Mouse (Mus musculus) liver, embryonic 13.5 days (tissue): ENCODE data around the gene Mcam. TPM values are rescaled to one million over a fixed set of nuclear protein-coding genes. Genes with fewer than 3 reads are reported as not detected.
A peak's percentile ranks its signal among the peaks of the same experiment; 100 is the strongest.

Source experiments
- ATAC-seq: fragments of 200-750 bp; cut with Nextera tagmentation; 2 replicates; pipeline ENCODE4 v1.8.0; 2017; ENCODE audit warnings: low read depth, mild to moderate bottlenecking, moderate number of reproducible peaks, moderate library complexity
- DNase-seq: peaks from one replicate; pipeline ENCODE4 v3.0.0; 2022
- H3K27ac ChIP-seq: fragments of 300-500 bp; sonication (generic); 2 replicates; pipeline ENCODE4 v1.5.1; 2015; ENCODE audit warnings: moderate library complexity, mild to moderate bottlenecking, inconsistent platforms
- H3K27me3 ChIP-seq: fragments of 300-500 bp; sonication (generic); 2 replicates; pipeline ENCODE4 v1.6.1; 2015; ENCODE audit warnings: mild to moderate bottlenecking, inconsistent platforms
- H3K36me3 ChIP-seq: fragments of 300-500 bp; sonication (generic); 2 replicates; pipeline ENCODE4 v1.6.1; 2015; ENCODE audit warnings: mild to moderate bottlenecking, inconsistent platforms
- H3K4me1 ChIP-seq: fragments of 300-500 bp; sonication (generic); replicated peaks from 2 replicates; pipeline ENCODE4 v1.6.1; 2015; ENCODE audit warnings: inconsistent platforms
- H3K4me2 ChIP-seq: fragments of 300-500 bp; sonication (generic); 2 replicates; pipeline ENCODE4 v1.6.1; 2015; ENCODE audit warnings: inconsistent platforms, mild to moderate bottlenecking, moderate library complexity
- H3K4me3 ChIP-seq: fragments of 300-500 bp; sonication (generic); replicated peaks from 2 replicates; pipeline ENCODE4 v1.5.1; 2015; ENCODE audit warnings: mild to moderate bottlenecking, inconsistent platforms
- H3K9ac ChIP-seq: fragments of 300-500 bp; sonication (generic); 2 replicates; pipeline ENCODE4 v1.6.1; 2015; ENCODE audit warnings: mild to moderate bottlenecking, inconsistent platforms
- H3K9me3 ChIP-seq: fragments of 300-500 bp; sonication (generic); replicated peaks from 2 replicates; pipeline ENCODE4 v1.6.1; 2016; ENCODE audit warnings: inconsistent platforms
- WGBS: fragments of 180-500 bp; shearing (Covaris S2); methylation state at CpG from one replicate; pipeline ENCODE4 v1.1.7; 2015; ENCODE audit not compliant: insufficient replicate concordance; 5-methylcytosine and 5-hydroxymethylcytosine counted together
- polyA plus RNA-seq: library from polyadenylated mRNA; unstranded; fragments of >200 nt; fragmentation: Nextera tagmentation; extraction: Ambion mirVana; gene quantifications from 2 replicates; pipeline ENCODE4 v1.2.1, GENCODE M21; 2015

The Mcam gene
- polyA plus RNA-seq, 1 experiment from 2014 or later, result 3.7 TPM

DNA sequence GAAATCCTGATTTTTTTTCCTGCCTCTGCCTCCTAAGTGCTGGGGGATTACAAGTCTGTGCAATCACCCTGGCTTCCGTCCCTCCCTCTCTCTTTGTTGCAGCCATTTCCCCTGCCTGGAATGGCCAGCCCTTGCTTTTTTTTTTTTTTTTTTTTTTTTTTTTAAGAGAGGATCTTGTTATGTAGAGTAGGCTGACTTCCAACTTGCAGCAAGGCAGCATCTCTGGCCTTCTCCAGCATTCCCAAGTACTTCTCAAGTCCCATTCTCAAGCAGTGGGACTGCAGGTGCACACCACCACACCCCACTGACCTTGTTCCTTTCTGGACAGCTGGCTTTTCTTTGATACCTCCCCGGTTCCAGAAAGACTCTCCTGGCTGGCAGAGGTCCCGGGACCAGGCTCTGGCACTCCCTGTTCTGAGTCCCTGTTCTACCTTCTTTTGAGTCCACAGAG lies 6.9 kb upstream of the Mcam start:
- DNase-seq (no peak), ATAC-seq (no peak)
- no peaks in the 10 kb centered on the region for H3K36me3 ChIP-seq
- no peak overlapping the region for H3K9ac ChIP-seq
- WGBS, result 58% methylated on average over 3 of the region's 3 CpGs
- H3K4me3 ChIP-seq, result no peak overlapping the region
- no peaks in the 10 kb centered on the region for H3K9me3 ChIP-seq
- no peak overlapping the region for H3K4me2 ChIP-seq
- H3K27me3 ChIP-seq, result peaks cover 47% of the 10 kb centered on the region
- peaks cover 28% of the 10 kb centered on the region for H3K4me1 ChIP-seq
- no peak overlapping the region for H3K27ac ChIP-seq

- peak overlapping the region; percentile 51 for H3K9ac ChIP-seq
- H3K27ac ChIP-seq, result peak overlapping the region; percentile 31
- no peaks in the 10 kb centered on the region for H3K36me3 ChIP-seq
- H3K4me1 ChIP-seq, result peaks cover 37% of the 10 kb centered on the region
- ATAC-seq (peak; percentile 29), DNase-seq (no peak)
- H3K4me3 ChIP-seq, result peak overlapping the region; percentile 35
- 9% methylated on average over 9 of the region's 9 CpGs for WGBS
- H3K27me3 ChIP-seq, result peaks cover 70% of the 10 kb centered on the region
- no peaks in the 10 kb centered on the region for H3K9me3 ChIP-seq
- peak overlapping the region; percentile 64 for H3K4me2 ChIP-seq
Observed at GRCm38 (mm10) chr9:44129633-44130032, 4.6 kb upstream of the Mcam start.

DNA sequence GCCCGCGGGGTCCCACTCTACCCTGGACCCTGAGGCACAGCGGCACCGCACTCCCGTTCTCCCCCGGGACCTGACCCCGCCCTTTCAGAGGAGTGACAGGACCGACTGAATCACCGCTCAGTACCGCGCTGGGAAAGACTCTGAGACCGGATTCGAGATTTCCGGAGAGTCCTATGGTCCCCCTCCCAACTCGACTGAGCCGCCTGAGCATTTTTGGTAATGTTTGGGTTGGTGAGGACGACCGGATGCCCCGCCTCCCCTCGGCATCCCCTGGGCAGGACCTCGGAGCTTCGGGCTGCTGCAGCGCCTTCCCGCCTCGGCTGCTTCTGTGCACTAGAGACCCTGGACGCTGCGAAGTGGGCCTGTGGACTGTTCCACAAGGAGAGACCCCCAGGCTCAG lies 4.2 kb upstream of the Mcam start:
- Histone ChIP-seq H3K27me3 (peaks cover 74% of the 10 kb centered on the region), H3K9ac (peak overlapping the region; percentile 51), H3K9me3 (no peaks in the 10 kb centered on the region), H3K4me1 (peaks cover 41% of the 10 kb centered on the region), H3K27ac (peak overlapping the region; percentile 66), H3K4me2 (peak overlapping the region; percentile 64), H3K4me3 (peak overlapping the region; percentile 35), H3K36me3 (no peaks in the 10 kb centered on the region)
- WGBS, result under 1% methylated on average over 27 of the region's 27 CpGs
- ATAC-seq, result peak; percentile 47
- no peak for DNase-seq

- no peak overlapping the region for H3K9ac ChIP-seq
- no peak for ATAC-seq
- peak overlapping the region; percentile 64 for H3K4me2 ChIP-seq
- H3K27me3 ChIP-seq, result peaks cover 81% of the 10 kb centered on the region
- H3K36me3 ChIP-seq, result no peaks in the 10 kb centered on the region
- H3K4me3 ChIP-seq, result peak overlapping the region; percentile 35
- peaks cover 46% of the 10 kb centered on the region for H3K4me1 ChIP-seq
- H3K27ac ChIP-seq, result peak overlapping the region; percentile 66
- no peak for DNase-seq
- WGBS, result 14% methylated on average over 19 of the region's 19 CpGs
- no peaks in the 10 kb centered on the region for H3K9me3 ChIP-seq
Observed at GRCm38 (mm10) chr9:44130581-44131275, 3.5 kb upstream of the Mcam start.

GRCm38 (mm10) chr9:44131276-44131590 lies 3.0 kb upstream of the Mcam start:
- 25% methylated on average over 7 of the region's 7 CpGs for WGBS
- H3K4me2 ChIP-seq, result no peak overlapping the region
- no peaks in the 10 kb centered on the region for H3K36me3 ChIP-seq
- no peak overlapping the region for H3K9ac ChIP-seq
- H3K9me3 ChIP-seq, result no peaks in the 10 kb centered on the region
- peaks cover 47% of the 10 kb centered on the region for H3K4me1 ChIP-seq
- peaks cover 86% of the 10 kb centered on the region for H3K27me3 ChIP-seq
- no peak for ATAC-seq
- DNase-seq, result no peak
- H3K4me3 ChIP-seq, result no peak overlapping the region
- H3K27ac ChIP-seq, result no peak overlapping the region

- H3K27me3 ChIP-seq, result peaks cover 92% of the 10 kb centered on the region
- H3K4me2 ChIP-seq, result no peak overlapping the region
- H3K36me3 ChIP-seq, result no peaks in the 10 kb centered on the region
- 45% methylated on average over 5 of the region's 5 CpGs for WGBS
- H3K4me3 ChIP-seq, result no peak overlapping the region
- DNase-seq, result no peak
- H3K27ac ChIP-seq, result no peak overlapping the region
- no peak for ATAC-seq
- no peaks in the 10 kb centered on the region for H3K9me3 ChIP-seq
- H3K9ac ChIP-seq, result no peak overlapping the region
- peaks cover 47% of the 10 kb centered on the region for H3K4me1 ChIP-seq
Observed at GRCm38 (mm10) chr9:44132200-44132599, 2.1 kb upstream of the Mcam start.

DNA sequence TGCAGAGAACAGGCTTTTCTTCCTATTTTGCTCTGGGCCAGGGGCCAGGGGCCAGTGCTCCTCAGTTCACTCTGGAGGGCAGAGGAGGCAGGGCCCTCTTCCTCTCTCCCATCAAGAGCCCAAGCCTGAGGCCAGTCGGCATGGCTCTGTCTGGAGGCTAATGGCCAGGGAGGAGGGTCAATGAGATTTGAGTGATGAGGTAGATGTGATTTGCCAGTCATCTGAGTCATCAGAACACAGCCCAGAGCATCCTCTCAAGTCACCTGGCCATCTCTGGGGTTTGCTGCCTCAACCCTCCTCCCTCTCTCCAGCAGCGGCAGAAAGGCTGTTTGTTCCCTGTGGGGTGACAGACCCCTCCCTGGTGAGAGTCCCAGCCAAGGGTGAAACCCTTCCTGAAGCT lies 982 bp upstream of the Mcam start:
- ATAC-seq, result no peak
- peak overlapping the region; percentile 69 for H3K4me2 ChIP-seq
- H3K27ac ChIP-seq, result no peak overlapping the region
- no peaks in the 10 kb centered on the region for H3K36me3 ChIP-seq
- H3K9ac ChIP-seq, result no peak overlapping the region
- no peak for DNase-seq
- peaks cover 86% of the 10 kb centered on the region for H3K27me3 ChIP-seq
- no peaks in the 10 kb centered on the region for H3K9me3 ChIP-seq
- WGBS, result 21% methylated on average over 2 of the region's 2 CpGs
- H3K4me1 ChIP-seq, result peaks cover 47% of the 10 kb centered on the region
- H3K4me3 ChIP-seq, result peak overlapping the region; percentile 57; the same call in 1 of the 2 replicates

DNA sequence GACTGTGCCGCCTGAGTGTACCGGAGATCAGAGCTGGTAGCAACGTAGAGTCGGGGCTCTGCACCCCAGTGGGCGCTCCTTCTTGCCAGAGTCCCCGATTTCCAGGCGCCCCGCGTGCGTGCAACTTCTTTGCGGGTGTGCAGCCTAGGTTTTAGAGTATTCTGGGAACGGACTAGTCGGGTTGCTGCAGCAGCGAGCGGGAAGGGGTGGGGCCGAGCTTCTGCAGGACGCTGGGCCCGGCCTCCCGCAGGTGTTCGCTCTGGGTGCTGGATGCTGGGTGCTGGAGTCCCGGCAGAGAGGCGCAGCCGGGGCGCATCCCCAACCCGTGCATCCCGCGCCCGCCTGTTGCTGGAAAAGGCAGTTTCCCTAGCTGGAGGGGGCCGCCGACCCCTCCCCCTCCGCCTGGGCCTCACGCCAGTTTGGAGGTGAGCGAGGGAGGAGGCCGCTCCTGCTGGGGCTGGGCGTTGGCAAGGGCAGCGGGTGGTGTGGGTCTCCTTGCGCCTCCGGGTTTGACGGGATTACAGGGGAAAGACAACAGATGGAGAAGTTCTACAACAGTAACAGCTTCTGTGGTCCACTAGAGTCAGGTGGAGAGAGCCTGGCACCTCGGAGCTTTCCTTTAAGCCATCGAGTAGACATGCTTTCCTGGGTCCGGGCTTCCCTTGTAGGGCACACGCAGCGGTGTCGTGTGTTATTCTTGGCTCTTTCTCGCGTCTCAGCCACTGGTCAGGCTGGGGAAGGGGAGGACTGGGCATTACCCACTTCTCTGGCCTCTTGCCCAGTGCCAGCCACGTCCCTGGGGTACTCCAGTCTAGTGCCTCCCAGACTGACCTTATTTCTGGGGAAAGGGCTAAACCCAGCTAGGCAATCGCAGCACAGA lies 822 bp downstream of the Mcam start:
- ATAC-seq (no peak; the same call in 1 of the 2 replicates), DNase-seq (no peak)
- peak overlapping the region; percentile 27 for H3K9ac ChIP-seq
- no peak overlapping the region for H3K27ac ChIP-seq
- H3K36me3 ChIP-seq, result 0 out of 2 replicates have a peak, but pooled peaks cover 4% of the 10 kb centered on the region
- H3K27me3 ChIP-seq, result peaks cover 72% of the 10 kb centered on the region
- H3K4me1 ChIP-seq, result peaks cover 40% of the 10 kb centered on the region
- peak overlapping the region; percentile 57 for H3K4me3 ChIP-seq
- 5% methylated on average over 48 of the region's 49 CpGs for WGBS
- H3K4me2 ChIP-seq, result peak overlapping the region; percentile 69
- H3K9me3 ChIP-seq, result no peaks in the 10 kb centered on the region

- peaks cover 32% of the 10 kb centered on the region for H3K4me1 ChIP-seq
- H3K9ac ChIP-seq, result peak overlapping the region; percentile 27; the same call in 1 of the 2 replicates
Observed at GRCm38 (mm10) chr9:44135731-44136411, 1.6 kb downstream of the Mcam start.

DNA sequence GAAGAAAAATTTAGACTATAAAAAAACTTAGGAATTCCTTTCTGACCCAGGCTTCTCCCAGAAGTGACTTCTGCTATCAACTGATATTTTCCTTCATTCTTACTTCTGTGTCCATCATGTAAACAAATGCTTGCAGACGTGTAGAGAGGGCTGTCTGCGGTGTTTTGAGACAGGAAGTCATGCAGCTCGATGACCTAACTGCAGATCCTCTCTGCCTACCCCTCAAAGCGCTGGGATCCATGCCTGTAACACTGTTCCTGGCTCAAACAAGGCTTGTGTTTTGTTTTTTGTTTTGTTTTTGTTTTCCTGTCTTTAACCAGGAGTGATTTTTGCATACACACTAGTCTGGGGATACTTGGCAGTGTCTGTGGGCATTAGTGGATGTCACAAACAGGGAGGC lies 3.6 kb downstream of the Mcam start:
- ATAC-seq (no peak), DNase-seq (no peak)
- H3K9ac ChIP-seq, result no peak overlapping the region
- peaks cover 26% of the 10 kb centered on the region for H3K4me1 ChIP-seq
- WGBS, result 24% methylated on average over 4 of the region's 4 CpGs
- 0 out of 2 replicates have a peak, but pooled peaks cover 9% of the 10 kb centered on the region for H3K36me3 ChIP-seq
- peaks cover 45% of the 10 kb centered on the region for H3K27me3 ChIP-seq
- no peak overlapping the region for H3K4me2 ChIP-seq
- H3K27ac ChIP-seq, result no peak overlapping the region
- no peak overlapping the region for H3K4me3 ChIP-seq
- H3K9me3 ChIP-seq, result no peaks in the 10 kb centered on the region

More at GRCm38 (mm10) chr9:44135731-44136411, 1.6 kb downstream of the Mcam start:
- Histone ChIP-seq H3K4me2 (peak overlapping the region; percentile 69), H3K4me3 (peak overlapping the region; percentile 57), H3K27me3 (peaks cover 64% of the 10 kb centered on the region), H3K36me3 (0 out of 2 replicates have a peak, but pooled peaks cover 9% of the 10 kb centered on the region), H3K27ac (no peak overlapping the region), H3K9me3 (no peaks in the 10 kb centered on the region)
- WGBS, result 41% methylated on average over 7 of the region's 7 CpGs
- ATAC-seq (no peak), DNase-seq (no peak)

GRCm38 (mm10) chr9:44141951-44142350 lies 7.7 kb downstream of the Mcam start:
- H3K4me3 ChIP-seq, result no peak overlapping the region
- WGBS, result 69% methylated on average over 5 of the region's 5 CpGs
- H3K27me3 ChIP-seq, result peaks cover 4% of the 10 kb centered on the region; the same call in 1 of the 2 replicates
- no peak for ATAC-seq
- H3K4me1 ChIP-seq, result no peaks in the 10 kb centered on the region
- no peaks in the 10 kb centered on the region for H3K9me3 ChIP-seq
- no peak overlapping the region for H3K27ac ChIP-seq
- H3K36me3 ChIP-seq, result peaks cover 38% of the 10 kb centered on the region
- no peak overlapping the region for H3K4me2 ChIP-seq
- no peak overlapping the region for H3K9ac ChIP-seq
- DNase-seq, result no peak
